Mouse (Mus musculus): Measurements from ENCODE around the gene Elf2. TPM values are rescaled to one million over a fixed set of nuclear protein-coding genes. Genes with fewer than 3 reads are reported as not detected.

The Elf2 gene
- polyA plus RNA-seq, 1 experiment, result 39.1 TPM

DNA sequence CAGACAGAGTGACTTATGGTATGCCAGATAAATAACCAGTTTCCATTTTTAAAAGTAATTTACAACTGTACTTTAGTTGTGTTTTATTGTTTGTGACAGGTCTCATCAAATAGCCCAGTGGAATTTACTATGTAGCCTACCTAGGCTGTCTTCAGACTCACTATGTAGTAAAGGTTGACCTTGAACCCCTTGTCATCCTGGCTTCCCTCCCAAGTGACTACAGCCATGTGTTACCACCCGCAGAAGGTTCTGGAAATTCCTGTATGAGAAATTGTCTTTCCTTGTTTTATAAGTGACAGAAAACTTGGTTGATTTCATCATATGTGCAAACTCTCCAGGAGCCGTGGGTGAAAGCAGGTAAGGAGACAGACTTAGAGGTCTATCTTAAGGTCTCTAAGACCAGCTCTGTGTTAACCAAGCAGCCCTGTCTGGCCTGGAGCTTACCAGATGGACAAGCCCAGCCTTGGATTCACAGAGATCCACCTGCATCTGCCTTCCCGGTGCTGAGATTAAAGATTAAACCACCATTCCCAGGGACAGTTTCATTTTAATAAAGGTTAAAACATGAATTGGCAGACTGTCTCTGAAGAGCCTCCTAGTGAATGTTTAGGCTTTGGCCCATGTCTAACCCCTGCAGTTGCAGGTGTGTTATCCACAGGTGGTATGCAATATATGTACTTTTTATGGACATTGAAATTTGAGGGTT lies 108.1 kb downstream of the Elf2 start:
- no peak for DNase-seq
- H3K27me3 ChIP-seq (ENCODE audit: control insufficient read depth, insufficient read depth, low read length), result no peaks in the 10 kb centered on the region
- no peak overlapping the region for H3K27ac ChIP-seq (ENCODE audit: insufficient read depth, low read length)
- H3K4me3 ChIP-seq (replicated peaks; ENCODE audit: insufficient read depth, low read depth, low read length), result no peak overlapping the region
- no peaks in the 10 kb centered on the region; the same call in 1 of the 2 replicates for H3K4me1 ChIP-seq (ENCODE audit: control insufficient read depth, insufficient read depth, low read length)
- 72% methylated on average over 3 of the region's 3 CpGs for WGBS
- TF ChIP-seq POLR2A (IDR thresholded peaks at IDR 0.05; ENCODE audit: borderline replicate concordance, insufficient read depth, low read length) (no peak), CTCF (IDR thresholded peaks at IDR 0.05; ENCODE audit: borderline replicate concordance, insufficient read depth, low read depth, low read length) (no peak)

DNA sequence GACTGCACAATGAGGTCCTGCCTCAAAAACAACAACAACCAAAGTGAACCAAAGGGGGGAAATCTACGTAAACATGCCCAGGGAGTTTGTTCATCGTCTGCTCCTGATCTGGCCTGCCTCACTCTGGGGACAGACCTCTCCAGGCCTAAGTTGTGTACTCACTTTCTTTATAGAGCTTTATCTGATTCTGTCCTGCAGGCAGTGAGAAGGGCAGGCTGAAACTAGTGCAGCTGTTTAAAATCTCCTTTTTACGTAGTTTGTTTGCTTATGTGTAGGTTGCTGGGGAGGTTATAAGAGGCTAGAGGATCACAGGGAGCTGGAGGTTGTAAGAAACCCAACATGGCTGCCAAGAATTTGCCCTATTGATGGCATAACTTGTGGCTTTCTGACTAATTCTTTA lies 109.0 kb downstream of the Elf2 start:
- WGBS, result 63% methylated on average over 3 of the region's 3 CpGs

DNA sequence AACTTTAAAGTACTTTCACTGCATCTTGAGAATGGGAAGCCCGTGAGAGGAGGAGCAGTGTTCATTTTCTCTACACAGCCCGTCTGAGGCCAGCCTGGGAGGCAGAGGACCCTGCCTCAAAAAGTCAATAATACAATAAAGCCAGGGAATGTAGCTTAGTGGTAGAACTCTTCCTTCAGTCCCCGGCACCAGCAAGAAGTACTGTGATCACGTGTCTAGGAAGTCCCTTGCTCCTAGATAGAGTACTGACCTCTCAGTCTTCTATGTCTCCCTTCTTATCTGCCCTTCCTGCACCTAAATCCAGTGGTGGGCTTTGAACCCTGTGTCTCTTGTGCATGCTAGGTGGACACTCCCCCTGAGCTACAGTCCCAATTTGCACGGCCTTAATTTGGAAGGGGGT lies 109.6 kb downstream of the Elf2 start:
- no peak overlapping the region for H3K27ac ChIP-seq (ENCODE audit: insufficient read depth, low read length)
- H3K4me3 ChIP-seq (replicated peaks; ENCODE audit: insufficient read depth, low read depth, low read length), result no peak overlapping the region
- DNase-seq, result no peak
- H3K4me1 ChIP-seq (ENCODE audit: control insufficient read depth, insufficient read depth, low read length), result peaks cover 2% of the 10 kb centered on the region; the same call in 1 of the 2 replicates
- WGBS, result 73% methylated on average over 5 of the region's 5 CpGs
- no peak for TF ChIP-seq POLR2A (IDR thresholded peaks at IDR 0.05; ENCODE audit: borderline replicate concordance, insufficient read depth, low read length)
- TF ChIP-seq CTCF (IDR thresholded peaks at IDR 0.05; ENCODE audit: borderline replicate concordance, insufficient read depth, low read depth, low read length), result no peak
- no peaks in the 10 kb centered on the region for H3K27me3 ChIP-seq (ENCODE audit: control insufficient read depth, insufficient read depth, low read length)

More for the DNA sequence above, 109.0 kb downstream of the Elf2 start:
- no peaks in the 10 kb centered on the region for H3K27me3 ChIP-seq (ENCODE audit: control insufficient read depth, insufficient read depth, low read length)
- DNase-seq, result no peak
- H3K4me1 ChIP-seq (ENCODE audit: control insufficient read depth, insufficient read depth, low read length), result peaks cover under 1% of the 10 kb centered on the region; the same call in 1 of the 2 replicates
- H3K27ac ChIP-seq (ENCODE audit: insufficient read depth, low read length), result no peak overlapping the region
- H3K4me3 ChIP-seq (replicated peaks; ENCODE audit: insufficient read depth, low read depth, low read length), result no peak overlapping the region
- TF ChIP-seq POLR2A (IDR thresholded peaks at IDR 0.05; ENCODE audit: borderline replicate concordance, insufficient read depth, low read length), result no peak
- no peak for TF ChIP-seq CTCF (IDR thresholded peaks at IDR 0.05; ENCODE audit: borderline replicate concordance, insufficient read depth, low read depth, low read length)

DNA sequence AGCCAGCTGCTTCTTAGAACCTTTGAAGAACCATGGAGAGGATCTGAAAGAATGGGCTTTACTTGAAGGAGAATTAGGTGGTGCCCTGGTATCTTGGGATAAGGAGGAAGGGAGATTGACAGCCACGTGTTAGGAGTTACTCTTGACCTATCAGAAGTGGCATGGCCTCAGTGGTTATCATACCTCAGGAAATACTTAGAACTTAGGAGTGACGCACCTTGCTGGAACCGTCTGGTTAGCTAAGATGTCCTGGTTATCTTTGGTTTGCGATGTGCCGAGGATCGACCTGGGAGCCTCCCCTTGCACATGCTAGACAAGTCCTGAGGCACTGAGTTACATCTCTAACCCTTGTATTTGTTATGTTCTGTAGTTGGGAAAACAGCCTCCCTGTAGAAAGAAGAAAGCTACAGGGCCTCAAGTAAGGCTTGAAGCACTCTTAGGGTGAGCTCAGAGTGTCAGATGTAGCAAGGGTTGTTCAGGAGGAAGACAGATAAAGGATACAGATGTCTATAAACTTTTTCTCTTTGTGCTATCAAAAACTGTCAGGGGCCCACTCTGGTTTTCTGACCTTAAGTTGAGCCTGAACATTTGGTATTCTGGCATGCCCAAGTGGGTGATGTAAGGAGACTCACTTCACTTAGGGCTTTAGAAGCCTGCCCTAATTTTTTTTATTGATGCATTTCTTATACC lies 110.2 kb downstream of the Elf2 start:
- WGBS, result 96% methylated on average over 6 of the region's 6 CpGs
- H3K27me3 ChIP-seq (ENCODE audit: control insufficient read depth, insufficient read depth, low read length), result no peaks in the 10 kb centered on the region
- no peak for TF ChIP-seq CTCF (IDR thresholded peaks at IDR 0.05; ENCODE audit: borderline replicate concordance, insufficient read depth, low read depth, low read length)
- TF ChIP-seq POLR2A (IDR thresholded peaks at IDR 0.05; ENCODE audit: borderline replicate concordance, insufficient read depth, low read length), result no peak
- H3K4me1 ChIP-seq (ENCODE audit: control insufficient read depth, insufficient read depth, low read length), result peaks cover 2% of the 10 kb centered on the region; the same call in 1 of the 2 replicates
- DNase-seq, result no peak
- H3K27ac ChIP-seq (ENCODE audit: insufficient read depth, low read length), result no peak overlapping the region
- no peak overlapping the region for H3K4me3 ChIP-seq (replicated peaks; ENCODE audit: insufficient read depth, low read depth, low read length)

DNA sequence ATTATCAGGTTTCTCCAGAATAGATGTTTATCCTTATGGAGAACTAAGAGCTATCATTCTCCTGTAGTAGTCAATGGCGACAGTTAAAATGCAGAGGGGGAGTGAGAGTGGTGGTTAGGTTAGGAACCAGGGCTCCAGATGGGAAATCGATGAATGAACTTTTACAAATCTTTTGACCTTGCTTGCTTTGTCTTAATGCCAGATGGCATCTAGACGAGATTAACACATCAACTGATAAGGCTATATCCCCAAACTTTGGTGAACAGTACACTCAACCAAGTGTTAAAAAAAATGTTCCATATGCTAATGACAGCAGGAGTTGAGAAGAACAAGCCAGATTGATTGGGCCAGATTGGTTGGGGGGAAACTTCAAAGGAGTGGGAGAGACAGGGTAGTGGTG lies 111.2 kb downstream of the Elf2 start:
- 61% methylated on average over 3 of the region's 3 CpGs for WGBS
- Histone ChIP-seq H3K27ac (ENCODE audit: insufficient read depth, low read length) (no peak overlapping the region), H3K4me3 (replicated peaks; ENCODE audit: insufficient read depth, low read depth, low read length) (no peak overlapping the region), H3K4me1 (ENCODE audit: control insufficient read depth, insufficient read depth, low read length) (peaks cover 2% of the 10 kb centered on the region; the same call in 1 of the 2 replicates), H3K27me3 (ENCODE audit: control insufficient read depth, insufficient read depth, low read length) (no peaks in the 10 kb centered on the region)
- no peak for DNase-seq
- no peak for TF ChIP-seq CTCF (IDR thresholded peaks at IDR 0.05; ENCODE audit: borderline replicate concordance, insufficient read depth, low read depth, low read length)
- TF ChIP-seq POLR2A (IDR thresholded peaks at IDR 0.05; ENCODE audit: borderline replicate concordance, insufficient read depth, low read length), result no peak

DNA sequence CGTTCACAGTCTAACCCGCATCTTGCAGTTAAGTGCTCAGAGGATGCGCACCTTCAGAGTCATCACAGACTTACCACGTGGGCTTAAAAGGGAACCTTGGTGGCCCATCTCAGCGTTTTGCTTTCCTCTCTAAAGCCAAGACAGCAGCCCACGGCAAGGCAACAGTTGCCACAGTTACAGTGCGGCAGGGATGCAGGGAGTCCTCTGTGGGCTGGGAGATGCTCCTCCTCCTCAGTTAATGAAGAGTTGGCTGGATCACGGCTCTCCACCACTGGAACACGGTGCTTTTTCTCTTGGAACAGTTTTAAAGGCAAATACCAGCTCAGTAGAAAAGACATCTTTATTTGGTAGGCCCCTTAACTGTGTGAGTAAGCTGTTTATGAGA lies 111.7 kb downstream of the Elf2 start:
- no peak for DNase-seq
- H3K4me1 ChIP-seq (ENCODE audit: control insufficient read depth, insufficient read depth, low read length), result peaks cover 2% of the 10 kb centered on the region; the same call in 1 of the 2 replicates
- 46% methylated on average over 9 of the region's 9 CpGs for WGBS

DNA sequence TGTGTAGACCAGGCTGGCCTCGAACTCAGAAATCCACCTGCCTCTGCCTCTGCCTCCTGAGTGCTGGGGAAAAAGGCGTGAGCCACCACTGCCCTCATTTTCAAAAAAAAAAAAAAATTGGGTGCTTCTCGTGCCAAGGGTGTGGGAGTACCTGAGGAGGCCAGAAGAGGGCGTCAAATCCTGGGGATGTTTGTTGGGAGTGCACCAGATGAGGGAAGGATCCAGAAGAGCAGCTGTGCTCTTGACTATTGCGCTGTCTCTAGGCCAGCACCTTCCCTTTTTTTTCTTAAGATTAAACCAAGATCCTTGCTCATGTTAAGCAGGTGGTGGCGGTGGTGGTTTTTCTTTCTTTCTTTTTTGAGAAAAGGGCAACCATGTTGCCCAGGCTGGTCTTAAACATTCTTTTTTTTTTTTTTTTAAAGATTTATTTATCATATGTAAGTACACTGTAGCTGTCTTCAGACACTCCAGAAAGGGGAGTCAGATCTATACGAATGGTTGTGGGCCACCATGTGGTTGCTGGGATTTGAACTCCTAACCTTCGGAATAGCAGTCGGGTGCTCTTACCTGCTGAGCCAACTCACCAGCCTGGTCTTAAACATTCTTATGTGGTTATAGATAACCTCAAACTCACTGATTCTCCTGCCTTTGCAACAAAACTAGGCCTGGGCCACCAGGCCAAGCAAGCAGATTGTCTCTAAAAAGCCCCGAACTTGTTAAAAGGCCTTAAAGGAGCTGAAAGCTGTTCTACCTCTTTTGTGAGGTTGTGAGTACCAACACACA lies 112.2 kb downstream of the Elf2 start:
- peaks cover 2% of the 10 kb centered on the region; the same call in 1 of the 2 replicates for H3K4me1 ChIP-seq (ENCODE audit: control insufficient read depth, insufficient read depth, low read length)
- H3K4me3 ChIP-seq (replicated peaks; ENCODE audit: insufficient read depth, low read depth, low read length), result no peak overlapping the region
- WGBS, result 71% methylated on average over 10 of the region's 10 CpGs
- no peak overlapping the region for H3K27ac ChIP-seq (ENCODE audit: insufficient read depth, low read length)
- H3K27me3 ChIP-seq (ENCODE audit: control insufficient read depth, insufficient read depth, low read length), result no peaks in the 10 kb centered on the region
- peak in 1 of 2 experiments; percentile 31 for DNase-seq
- TF ChIP-seq CTCF (IDR thresholded peaks at IDR 0.05; ENCODE audit: borderline replicate concordance, insufficient read depth, low read depth, low read length), result peak; percentile 40; the same call in 1 of the 2 replicates
- TF ChIP-seq POLR2A (IDR thresholded peaks at IDR 0.05; ENCODE audit: borderline replicate concordance, insufficient read depth, low read length), result no peak

More for the DNA sequence above, 111.7 kb downstream of the Elf2 start:
- H3K4me3 ChIP-seq (replicated peaks; ENCODE audit: insufficient read depth, low read depth, low read length), result no peak overlapping the region
- no peak overlapping the region for H3K27ac ChIP-seq (ENCODE audit: insufficient read depth, low read length)
- no peaks in the 10 kb centered on the region for H3K27me3 ChIP-seq (ENCODE audit: control insufficient read depth, insufficient read depth, low read length)
- TF ChIP-seq POLR2A (IDR thresholded peaks at IDR 0.05; ENCODE audit: borderline replicate concordance, insufficient read depth, low read length), result no peak
- TF ChIP-seq CTCF (IDR thresholded peaks at IDR 0.05; ENCODE audit: borderline replicate concordance, insufficient read depth, low read depth, low read length), result no peak
